Mouse (Mus musculus): ENCODE results near the gene Tcf7l1.

DNA sequence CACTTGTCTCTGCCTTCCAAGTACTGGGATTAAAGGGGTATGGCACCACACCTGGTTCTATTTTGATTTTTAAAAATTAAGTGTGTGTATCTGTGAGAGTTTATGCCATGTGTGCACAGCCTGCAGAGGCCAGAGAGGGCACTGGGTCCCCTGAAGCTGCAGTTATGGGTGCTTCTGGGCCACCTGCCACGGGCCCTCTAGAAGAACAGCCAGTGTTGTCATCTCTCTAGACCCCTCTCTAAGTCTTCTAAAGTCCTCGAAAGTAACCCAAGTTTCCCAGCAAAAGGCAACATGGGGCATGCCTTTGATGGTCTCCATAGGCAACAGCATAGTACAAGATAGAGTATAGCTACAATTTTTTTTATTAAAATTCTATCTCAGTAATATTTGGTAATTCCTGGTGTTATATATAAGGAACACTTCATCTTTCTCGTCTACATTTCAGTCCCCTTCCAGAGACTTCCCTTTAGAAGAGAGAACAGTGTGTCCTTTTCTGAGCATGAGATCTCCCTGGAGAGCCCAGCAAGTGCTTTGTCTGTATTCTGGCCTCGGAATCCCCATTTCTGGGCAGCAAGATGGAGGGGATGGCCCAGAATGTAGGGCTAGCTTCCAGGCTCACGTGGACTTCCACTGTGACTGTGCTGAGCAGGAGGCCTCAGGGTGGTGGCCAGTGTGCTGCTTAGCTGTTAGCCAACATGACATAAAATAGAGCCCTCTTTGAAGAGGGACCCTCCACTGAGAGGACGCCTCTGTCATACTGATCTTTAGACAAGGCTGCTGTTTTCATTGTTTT is 195.8 kb downstream of the Tcf7l1 start:
- no peak for TF ChIP-seq CTCF (IDR thresholded peaks at IDR 0.05; ENCODE audit: low read depth)
- no peak for TF ChIP-seq EP300 (IDR thresholded peaks at IDR 0.05; ENCODE audit: low read depth)
